Mouse (Mus musculus) activated CD4-positive, CD25-positive, alpha-beta regulatory T cell, adult 4 months (primary cell): ENCODE results near the gene U2af2. TPM values are rescaled to one million over a fixed set of nuclear protein-coding genes. Genes with fewer than 3 reads are reported as not detected.
"Not testable (repeated sequence)": the region's sequence is repeated elsewhere in the genome, so short reads cannot be mapped to it uniquely, and the experiment has no call there.

ENCODE experiments used
- ATAC-seq: one replicate; pipeline ENCODE4 v1.8.0; 2017
- polyA plus RNA-seq, 2 experiments: library from polyadenylated mRNA; unstranded; fragments of 100-300 nt; shearing (Covaris generic); gene quantifications; one replicate each; pipeline ENCODE4 v1.2.1; 2017

The U2af2 gene
- polyA plus RNA-seq, 2 experiments from 2014 or later, result 24.2 to 30.1 TPM

DNA sequence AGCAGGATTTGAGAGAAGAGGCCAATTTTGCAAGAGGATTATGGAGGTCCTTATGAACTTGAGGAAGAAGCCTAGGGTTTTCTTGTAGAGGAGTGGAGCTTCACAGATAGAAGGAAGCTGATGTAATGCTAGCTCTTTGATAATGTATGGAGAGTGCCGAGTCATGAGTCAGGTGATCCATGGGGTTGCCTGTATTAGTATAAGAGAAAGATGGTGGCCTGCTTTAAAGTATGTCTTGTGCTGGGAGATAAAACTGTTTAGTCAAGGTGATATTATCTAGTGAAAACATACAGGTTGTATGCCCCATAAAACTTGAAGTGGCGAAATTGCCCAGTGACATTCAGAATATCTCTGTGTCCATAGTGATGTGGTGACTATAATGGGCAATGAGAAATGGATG lies 15.0 kb downstream of the U2af2 start:
- no peak for ATAC-seq

DNA sequence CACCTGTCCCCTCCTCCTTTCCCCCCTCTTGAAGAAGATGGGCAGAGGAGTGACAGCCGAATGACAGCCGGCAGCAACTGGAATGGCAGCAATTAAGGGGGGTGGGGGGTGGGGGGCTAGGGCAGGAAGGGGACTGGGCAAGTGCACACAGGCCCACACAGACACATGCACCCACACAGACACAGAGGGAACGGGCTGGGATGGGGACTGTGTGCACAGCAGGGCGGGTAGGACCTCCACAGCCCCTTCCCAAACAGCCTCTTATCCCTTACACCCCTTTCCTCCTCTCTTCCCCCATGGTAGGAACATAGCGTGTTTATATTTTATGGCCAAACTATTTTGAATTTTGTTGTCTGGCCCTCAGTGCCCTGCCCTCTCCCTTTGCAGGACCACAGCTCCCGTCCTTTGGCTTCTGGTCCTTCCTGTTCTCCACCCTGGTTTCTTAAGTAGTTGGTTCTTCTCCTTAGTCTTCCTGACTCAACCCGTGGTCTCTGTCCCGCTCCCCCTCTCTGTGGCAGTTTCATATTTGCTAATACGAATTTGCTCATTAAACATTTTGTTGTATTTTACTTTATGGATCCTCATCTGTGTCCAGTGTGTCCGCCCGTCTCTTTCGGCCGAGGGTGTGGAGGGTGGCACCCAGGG lies 17.5 kb downstream of the U2af2 start:
- not testable (repeated sequence) for ATAC-seq

DNA sequence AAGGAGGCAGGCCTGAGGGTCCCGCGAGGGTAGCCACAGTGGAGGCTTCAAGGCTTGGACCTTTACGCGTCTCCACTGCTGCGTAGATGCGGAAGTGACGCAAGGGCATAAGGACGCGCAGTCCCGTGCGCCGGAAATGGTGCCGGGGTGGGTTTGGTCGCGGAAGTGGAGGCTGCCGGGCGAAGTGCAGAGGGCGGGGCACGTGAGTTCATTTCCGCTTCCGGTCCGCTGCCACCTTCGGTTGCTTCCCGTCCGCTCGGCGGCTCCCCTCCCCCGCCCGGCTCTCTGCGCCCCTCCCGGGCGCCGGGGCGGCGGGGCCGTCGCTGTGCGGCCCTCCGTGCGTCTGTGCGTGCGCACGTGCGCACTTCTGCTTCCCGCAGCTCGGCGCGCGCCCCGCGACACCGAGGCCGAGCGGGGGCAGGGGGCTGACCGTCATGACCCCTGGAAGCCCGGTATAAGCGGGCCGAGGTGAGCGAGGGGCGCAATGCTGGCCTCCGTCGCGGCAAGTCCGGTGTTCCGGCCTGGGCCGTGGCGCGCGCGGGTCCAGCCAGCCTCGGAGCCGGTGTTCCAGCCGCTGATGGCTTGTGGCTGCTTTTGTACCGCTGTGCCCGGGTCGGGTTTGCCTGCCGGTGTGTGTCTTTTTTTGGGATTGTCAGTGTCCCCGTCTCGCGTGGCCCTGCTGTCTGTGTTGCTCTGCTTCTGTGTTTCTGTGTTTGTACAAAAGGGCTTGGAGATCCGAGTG lies 18.2 kb downstream of the U2af2 start, which contains the start of gene Epn1:
Gene Epn1 (plus strand): TSS at position 226 of the 742 bp plus-strand sequence.
- peak; percentile 96 for ATAC-seq

GRCm38 (mm10) chr7:5080815-5081214 lies 18.9 kb downstream of the U2af2 start:
- no peak for ATAC-seq

GRCm38 (mm10) chr7:5081241-5081640 lies 19.3 kb downstream of the U2af2 start:
- no peak for ATAC-seq

DNA sequence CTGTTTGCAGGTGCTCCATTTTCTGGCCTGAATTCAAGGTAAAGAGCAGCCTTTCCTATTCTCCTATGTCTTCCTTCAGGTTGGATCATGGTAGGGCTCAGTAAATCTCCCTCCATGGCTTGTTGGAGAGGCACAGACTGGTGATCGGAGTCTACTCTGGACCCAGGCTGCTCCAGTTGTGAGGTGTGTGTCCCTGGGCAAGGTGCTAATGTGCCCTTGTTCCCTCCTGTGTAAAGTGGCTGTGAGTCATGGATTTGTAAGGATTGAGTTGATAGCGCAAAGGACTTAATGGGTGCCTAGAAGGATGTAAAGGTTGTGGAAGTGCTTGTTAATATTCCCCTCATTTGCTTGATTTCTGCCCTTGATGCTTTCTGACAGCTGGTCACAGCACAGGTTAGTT lies 20.0 kb downstream of the U2af2 start:
- ATAC-seq, result no peak

DNA sequence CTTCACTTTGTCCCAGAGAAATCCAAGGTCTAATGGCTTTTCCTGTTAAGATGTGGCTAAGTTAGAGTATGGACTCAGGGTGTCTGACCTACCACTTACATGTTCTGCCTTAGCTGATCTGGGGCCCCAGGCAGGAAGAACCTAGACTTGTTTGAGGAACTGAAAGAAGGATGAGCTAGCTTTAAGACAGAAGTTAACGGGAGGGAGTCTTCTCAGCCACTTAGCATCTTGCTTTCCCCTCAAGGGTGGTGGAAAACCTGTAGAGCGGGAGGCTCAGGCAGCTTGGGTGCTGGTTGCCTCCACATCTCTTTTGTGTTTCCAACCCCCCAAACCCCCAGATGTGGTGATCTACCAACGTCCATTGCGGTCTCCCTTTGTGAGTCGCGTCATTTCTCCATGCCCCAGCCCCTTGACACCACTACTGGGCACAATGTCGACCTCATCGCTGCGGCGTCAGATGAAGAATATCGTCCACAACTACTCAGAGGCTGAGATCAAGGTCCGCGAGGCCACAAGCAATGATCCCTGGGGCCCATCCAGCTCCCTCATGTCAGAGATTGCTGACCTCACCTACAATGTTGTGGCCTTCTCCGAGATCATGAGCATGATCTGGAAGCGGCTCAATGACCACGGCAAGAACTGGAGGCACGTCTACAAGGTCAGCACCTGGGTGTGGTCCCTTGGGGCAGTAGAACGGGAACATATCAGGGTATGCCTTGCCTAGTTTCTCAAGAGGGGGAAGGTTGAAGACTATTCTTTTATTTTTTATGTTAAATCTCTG lies 21.6 kb downstream of the U2af2 start:
- no peak for ATAC-seq

DNA sequence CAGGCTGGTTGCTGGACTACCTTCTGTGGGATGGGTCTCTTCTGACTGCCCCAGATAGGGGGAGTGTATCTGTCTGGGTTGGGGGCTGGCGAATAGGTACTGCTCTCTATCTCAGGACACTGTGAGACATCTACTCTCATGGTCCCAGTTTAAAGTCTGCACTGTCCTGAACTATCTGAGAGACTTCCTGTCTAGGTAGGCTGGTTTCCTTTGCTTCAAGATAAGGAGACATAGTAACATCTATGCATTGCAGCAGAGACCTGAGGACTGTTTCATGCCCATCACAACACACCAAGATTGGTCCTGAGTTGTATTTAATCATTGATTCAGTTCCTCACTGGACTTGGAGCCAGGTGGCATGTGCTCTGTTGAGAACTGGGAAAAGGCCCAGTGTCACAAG lies 23.6 kb downstream of the U2af2 start:
- no peak for ATAC-seq

DNA sequence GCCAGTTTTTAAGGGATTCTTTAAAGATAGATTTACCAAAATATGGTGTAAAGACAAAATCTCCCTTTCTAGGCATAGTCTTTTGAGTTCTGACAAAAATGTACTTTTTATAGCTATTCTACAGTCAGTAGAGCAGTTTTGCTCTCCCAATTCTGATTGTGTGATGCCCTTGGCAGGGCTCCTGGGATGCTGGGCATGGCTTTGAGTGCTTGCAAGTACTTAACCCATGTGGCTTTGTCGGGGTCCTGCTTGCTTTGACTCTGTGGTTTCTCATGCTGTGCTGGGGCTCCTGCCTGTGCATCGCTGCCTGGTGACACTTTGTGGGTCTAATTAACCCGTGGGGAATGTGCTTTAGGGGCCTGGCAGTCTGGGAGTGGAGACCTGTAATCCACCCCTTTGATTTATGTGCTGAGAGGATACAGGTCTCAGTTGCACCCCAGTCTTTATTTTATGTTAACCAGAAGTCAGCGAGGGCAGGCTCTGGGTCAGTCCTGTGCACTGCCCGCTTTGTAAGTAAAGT lies 25.0 kb downstream of the U2af2 start:
- ATAC-seq, result no peak

DNA sequence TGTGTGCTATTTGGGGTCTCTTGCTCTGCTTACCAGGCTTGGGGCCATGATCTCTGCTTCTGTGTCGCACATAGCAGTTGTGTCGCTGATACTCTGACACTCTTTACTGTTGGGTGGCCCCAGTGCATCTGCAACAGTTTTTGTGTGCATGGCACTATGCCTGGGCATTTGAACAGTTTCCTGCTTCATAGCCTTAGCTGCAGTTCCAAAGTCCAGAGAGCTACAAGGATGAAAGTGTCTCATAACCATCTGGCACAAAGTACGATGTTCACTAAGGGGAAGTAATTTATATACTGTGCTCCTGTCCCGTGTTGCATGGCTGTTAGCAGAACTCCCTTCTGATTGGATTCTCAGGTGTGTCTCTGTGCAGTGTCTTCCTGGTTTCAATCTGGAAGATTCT lies 25.9 kb downstream of the U2af2 start:
- no peak for ATAC-seq

GRCm38 (mm10) chr7:5089853-5090252 lies 27.9 kb downstream of the U2af2 start:
- no peak for ATAC-seq

DNA sequence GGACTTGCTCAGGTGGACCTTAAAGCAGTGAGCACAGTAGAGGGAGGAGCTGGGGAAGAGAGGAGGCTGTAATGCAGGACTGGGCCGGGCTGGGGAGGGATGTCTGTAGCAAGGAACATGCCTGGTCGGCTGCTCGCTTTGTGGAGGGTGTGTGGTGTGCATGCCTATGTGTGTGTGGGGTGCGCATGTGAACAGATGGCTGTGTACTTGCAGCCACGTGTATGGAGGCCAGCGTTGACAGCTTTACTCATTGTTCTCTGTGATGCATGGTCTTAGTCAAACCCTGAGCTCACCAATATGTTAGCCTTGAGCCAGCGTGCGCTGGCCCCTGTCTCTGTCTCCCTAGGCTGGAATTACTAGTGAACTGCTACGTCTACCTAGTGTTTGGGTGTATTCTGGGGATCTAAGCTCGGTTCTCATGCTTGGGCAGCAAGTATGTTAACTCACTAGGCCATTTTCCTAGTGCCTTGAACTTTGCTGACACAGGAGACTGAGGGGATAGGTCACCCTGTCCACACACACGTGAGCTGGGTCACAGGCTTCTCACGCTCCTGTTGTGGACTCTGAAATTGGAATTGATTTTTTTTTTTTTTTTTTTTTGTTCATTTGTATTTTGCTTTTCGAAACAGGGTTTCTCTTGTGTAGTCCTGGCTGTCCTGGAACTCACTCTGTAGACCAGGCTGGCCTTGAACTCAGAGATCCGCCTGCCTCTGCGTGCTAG lies 29.2 kb downstream of the U2af2 start:
- ATAC-seq, result no peak

DNA sequence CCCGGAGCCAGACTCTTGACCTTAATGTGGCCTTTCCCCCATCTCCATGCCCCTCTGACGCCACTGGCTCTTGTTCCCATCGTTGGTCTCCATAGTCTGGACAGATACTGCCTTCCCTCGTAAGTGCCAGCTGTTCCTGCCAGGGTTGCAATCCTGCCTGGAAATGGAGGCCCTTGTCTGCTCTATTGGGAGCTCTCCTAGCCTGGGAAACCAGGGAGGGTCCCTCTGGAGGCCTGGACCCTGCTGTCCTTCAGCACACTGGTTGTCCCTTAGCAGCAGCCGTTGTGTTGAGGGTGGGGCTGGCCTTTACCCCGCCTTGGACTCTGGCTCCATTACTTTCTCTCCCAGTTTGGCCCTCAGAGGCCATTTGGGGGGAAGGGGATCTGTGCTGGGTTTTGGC lies 30.4 kb downstream of the U2af2 start:
- ATAC-seq, result no peak

DNA sequence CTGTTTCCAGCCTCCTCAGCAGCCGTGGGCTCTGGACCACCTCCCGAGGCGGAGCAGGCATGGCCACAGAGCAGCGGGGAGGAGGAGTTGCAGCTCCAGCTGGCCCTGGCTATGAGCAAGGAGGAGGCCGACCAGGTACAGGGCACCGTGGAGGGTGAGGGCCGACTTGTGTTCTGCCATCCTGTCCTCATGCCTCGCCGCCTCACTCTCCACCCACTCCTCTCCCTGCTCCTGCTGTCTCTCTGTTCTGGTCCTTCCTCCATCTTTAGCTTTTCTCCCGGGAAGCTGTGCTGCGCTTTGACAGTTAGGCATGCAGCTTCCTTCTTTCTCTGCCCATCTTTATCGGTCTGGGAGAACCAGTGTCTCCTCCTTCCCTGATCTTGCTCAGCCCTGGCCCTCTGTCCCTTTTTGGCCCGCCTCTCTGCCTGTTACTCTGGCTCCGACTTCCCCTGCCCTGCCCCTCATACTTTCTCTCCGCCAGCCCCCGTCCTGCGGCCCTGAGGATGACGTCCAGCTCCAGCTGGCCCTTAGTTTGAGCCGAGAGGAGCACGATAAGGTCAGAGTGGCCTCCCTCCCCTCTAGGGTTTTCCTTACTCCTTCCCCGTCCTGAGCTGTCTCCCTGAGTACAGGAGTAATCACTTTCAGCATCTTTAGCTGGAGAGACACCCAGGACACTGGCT lies 31.0 kb downstream of the U2af2 start:
- ATAC-seq, result no peak

GRCm38 (mm10) chr7:5098769-5099168 lies 36.8 kb downstream of the U2af2 start:
- ATAC-seq, result no peak

DNA sequence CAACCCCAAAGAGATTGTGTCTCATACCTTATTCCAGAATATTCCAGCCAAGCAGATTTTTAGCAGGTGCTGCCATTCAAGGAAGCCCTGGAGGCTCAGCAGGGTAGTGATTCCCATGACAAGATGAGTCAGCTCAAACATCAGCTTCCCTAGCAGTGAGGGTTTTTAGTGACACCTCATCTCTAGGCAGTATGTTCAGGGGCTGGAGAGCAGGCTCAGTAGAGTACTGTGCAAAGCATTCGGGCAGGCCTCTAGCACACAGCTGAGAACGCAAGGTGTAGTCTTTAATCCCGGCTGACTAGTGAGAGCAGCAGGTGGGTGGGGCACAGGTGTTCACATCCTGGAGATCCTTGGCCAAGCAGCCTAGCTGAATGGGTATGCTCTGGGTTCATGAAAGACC lies 37.9 kb downstream of the U2af2 start:
- ATAC-seq, result no peak

- ATAC-seq, result no peak
Measured at GRCm38 (mm10) chr7:5101066-5101663, 39.2 kb downstream of the U2af2 start.

GRCm38 (mm10) chr7:5102564-5102963 lies 40.6 kb downstream of the U2af2 start:
- no peak for ATAC-seq

DNA sequence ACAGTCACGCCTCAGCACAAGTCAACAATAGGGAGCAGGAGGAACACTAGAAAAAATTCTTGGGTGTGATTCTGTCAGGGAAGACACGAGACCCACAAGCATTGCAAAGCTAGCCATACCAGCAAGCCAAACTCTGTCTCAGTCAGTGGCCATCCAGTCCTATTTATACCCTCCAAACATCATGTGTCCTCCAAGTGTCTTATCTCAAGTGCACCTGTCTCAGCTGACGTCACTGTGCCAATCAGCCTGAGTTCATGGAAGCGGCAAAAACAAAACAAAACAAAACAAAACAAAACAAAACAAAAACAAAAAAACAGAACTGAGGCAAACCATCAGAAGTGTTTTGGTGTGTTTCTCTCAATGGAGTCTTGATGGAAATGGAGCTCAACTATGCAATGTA lies 46.3 kb downstream of the U2af2 start:
- ATAC-seq, result no peak

DNA sequence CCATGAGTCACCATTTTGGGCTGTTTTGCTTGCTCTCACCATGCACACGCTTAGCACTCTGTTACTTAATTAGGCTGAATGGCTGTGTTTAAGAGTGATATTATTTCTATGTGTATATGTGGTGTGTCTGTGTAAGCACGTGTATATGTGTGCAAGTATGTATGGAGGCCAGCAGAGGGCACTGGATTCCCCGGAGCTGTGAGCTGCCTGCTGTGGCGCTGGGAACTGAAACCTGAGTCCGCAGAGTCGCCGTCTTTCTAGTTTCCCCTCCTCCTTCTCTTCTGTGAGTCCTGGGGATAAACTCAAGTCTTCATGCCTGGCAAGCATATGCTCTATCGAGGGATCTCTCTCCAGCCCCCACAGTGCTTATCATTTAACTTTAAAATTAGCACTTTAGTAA lies 47.4 kb downstream of the U2af2 start:
- no peak for ATAC-seq

GRCm38 (mm10) chr7:5112701-5113100 lies 50.8 kb downstream of the U2af2 start:
- no peak for ATAC-seq

GRCm38 (mm10) chr7:5116850-5117249 lies 54.9 kb downstream of the U2af2 start, which contains the start of gene Rfpl4:
Rfpl4 (minus strand) TSS chr7:5116950.
- no peak for ATAC-seq
